Comparison of ENCODE assay signal across 23 mouse cellular contexts in the genomic region with DNA sequence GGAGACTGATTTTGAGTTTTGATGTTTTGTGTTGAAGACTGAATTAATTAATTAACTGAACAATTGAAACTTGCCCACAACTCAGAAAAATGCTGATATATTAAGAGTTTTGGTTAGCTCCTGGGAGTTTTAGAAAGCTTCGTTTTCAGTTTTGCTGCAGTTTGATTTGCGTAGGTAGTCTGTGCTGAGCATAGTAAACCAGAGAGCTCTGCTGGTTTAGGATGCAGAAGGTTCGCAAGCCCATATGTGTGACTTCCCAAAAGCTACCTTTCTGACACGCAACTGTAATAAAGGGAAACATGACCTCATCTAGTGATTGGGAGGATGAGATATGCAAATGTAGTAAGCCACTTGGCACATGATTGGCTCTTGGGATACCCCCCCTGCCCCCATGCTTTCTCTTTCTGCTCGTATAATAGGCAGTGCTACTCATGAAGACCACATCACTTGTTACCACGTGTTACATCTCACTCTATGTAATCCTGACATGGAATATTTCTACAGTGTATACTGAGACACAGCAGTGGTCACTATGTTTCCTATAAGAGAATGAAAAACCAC. TPM values are rescaled to one million over a fixed set of nuclear protein-coding genes. Genes with fewer than 3 reads are reported as not detected.
DNase-seq lines count a peak whose midpoint lies in the region; ATAC-seq lines count a peak whose summit lies in the region.
"Had no signal": no experiment of that assay in that cellular context is flagged by ENCODE, and none has a peak within 500 bp of the region (broad histone marks: within the 10 kb centered on the region; RNA-seq: fewer than 3 reads in every experiment).

No protein-coding gene starts in this region.

- no peak overlapping the region for H3K9ac ChIP-seq in intestine, embryonic 16.5 days (ENCODE audit: low read depth, low read length)
- H3K9ac ChIP-seq: embryonic facial prominence, embryonic 15.5 days; forebrain, postnatal 0 days; liver, postnatal 0 days; midbrain, embryonic 12.5 days; neural tube, embryonic 12.5 days had no signal

- no peaks in the 10 kb centered on the region for H3K4me1 ChIP-seq in intestine, embryonic 16.5 days (ENCODE audit: control insufficient read depth, insufficient read depth, low read length)
- H3K4me1 ChIP-seq: embryonic facial prominence, embryonic 15.5 days; midbrain, embryonic 12.5 days; neural tube, embryonic 12.5 days had no signal

- DNase-seq in frontal cortex, postnatal 14 days (ENCODE audit: low spot score in 2 of 2): no peak
- DNase-seq in CD4-positive helper T cell, adult 2 months (ENCODE audit: low read depth, low spot score): peak; percentile 39
- DNase-seq in gastrocnemius, adult 18-20 months (ENCODE audit: low spot score): no peak
- DNase-seq: adrenal gland, postnatal 36 days; cerebellum, adult 11-12 months; cerebellum, postnatal 14 days; forebrain, postnatal 0 days; heart, adult 11 months; heart, postnatal 4 days; kidney, adult 8-10 months; kidney, postnatal 25 days; left cerebral cortex, postnatal 4 days; liver, postnatal 0 days; right cerebral cortex, adult 18-20 months had no signal

- no peak overlapping the region for H3K4me2 ChIP-seq in intestine, embryonic 16.5 days (ENCODE audit: low read depth, low read length)
- H3K4me2 ChIP-seq: embryonic facial prominence, embryonic 15.5 days; midbrain, embryonic 12.5 days; neural tube, embryonic 12.5 days had no signal

- no peak overlapping the region for H3K27ac ChIP-seq in intestine, embryonic 16.5 days (ENCODE audit: low read length)
- H3K27ac ChIP-seq: embryonic facial prominence, embryonic 15.5 days; left cerebral cortex, adult 2 months; midbrain, embryonic 12.5 days; neural tube, embryonic 12.5 days had no signal

- H3K4me3 ChIP-seq in intestine, embryonic 16.5 days (ENCODE audit: low read length): no peak overlapping the region
- H3K4me3 ChIP-seq: embryonic facial prominence, embryonic 15.5 days; left cerebral cortex, adult 2 months; midbrain, embryonic 12.5 days; neural tube, embryonic 12.5 days had no signal

- H3K9me3 ChIP-seq in intestine, embryonic 16.5 days (ENCODE audit: control insufficient read depth, low read length): no peaks in the 10 kb centered on the region
- H3K9me3 ChIP-seq: embryonic facial prominence, embryonic 15.5 days; midbrain, embryonic 12.5 days; neural tube, embryonic 12.5 days had no signal

- no peaks in the 10 kb centered on the region for H3K36me3 ChIP-seq in intestine, embryonic 16.5 days (ENCODE audit: control insufficient read depth, insufficient read depth, low read length)
- H3K36me3 ChIP-seq: embryonic facial prominence, embryonic 15.5 days; midbrain, embryonic 12.5 days; neural tube, embryonic 12.5 days had no signal

- peak; percentile 55; the same call in 1 of the 2 replicates for ATAC-seq in frontal cortex, adult (ENCODE audit: low TSS enrichment)
- ATAC-seq in common myeloid progenitor, adult 5-6 weeks (replicated peaks; ENCODE audit: low read depth, poor library complexity, severe bottlenecking): peak; percentile 69
- peak; percentile 51; the same call in 1 of the 2 replicates for ATAC-seq in neutrophil, adult 5-6 weeks (ENCODE audit: extremely low read depth, insufficient number of reproducible peaks, low FRiP score, poor library complexity, severe bottlenecking)
- no peak for ATAC-seq in intestine, embryonic 16.5 days
- no peak for ATAC-seq in inflammation-experienced regulatory T-cells, adult 6 months
- ATAC-seq: forebrain, postnatal 0 days had no signal

- no peaks in the 10 kb centered on the region for H3K27me3 ChIP-seq in intestine, embryonic 16.5 days (replicated peaks; ENCODE audit: control insufficient read depth, insufficient read depth, low read length)
- H3K27me3 ChIP-seq: embryonic facial prominence, embryonic 15.5 days; midbrain, embryonic 12.5 days; neural tube, embryonic 12.5 days had no signal

- 67% methylated on average over 6 of the region's 6 CpGs for WGBS in intestine, embryonic 16.5 days

RNA-seq across cellular contexts. Expression of gene Dennd1b, which starts 23.6 kb away (rescaled TPM):
- total RNA-seq in common myeloid progenitor, adult 5-6 weeks (2017): 20.9 and 25.1 TPM in 2 replicates
- 71.1 and 76.1 TPM in 2 replicates for total RNA-seq in neutrophil, adult 5-6 weeks (2017)
- 5.3 and 6.6 TPM in 2 replicates for polyA plus RNA-seq in intestine, embryonic 16.5 days (2015; fragmentation: Nextera tagmentation; extraction: Ambion mirVana)
- 10 to 100 TPM; 18.7 to 21.5 TPM for total RNA-seq in gastrocnemius, adult 18-20 months (2021)
- polyA plus RNA-seq in inflammation-experienced regulatory T-cells, adult 6 months (2017; shearing (Covaris generic)): 10 to 100 TPM; 21.6 to 24.5 (median 22.3) TPM

Comparison
In these comparisons a context has a peak if more than half of its experiments do, and no peak if none do; other contexts are left out.
1. ATAC-seq: peak in frontal cortex, adult (single experiment), common myeloid progenitor, adult 5-6 weeks (single experiment) and neutrophil, adult 5-6 weeks (single experiment); none in intestine, embryonic 16.5 days (single experiment) and inflammation-experienced regulatory T-cells, adult 6 months (single experiment).